Mouse (Mus musculus): Measurements from ENCODE around the gene Gm17093. TPM values are rescaled to one million over a fixed set of nuclear protein-coding genes. Genes with fewer than 3 reads are reported as not detected.
"Not testable (repeated sequence)": the region's sequence is repeated elsewhere in the genome, so short reads cannot be mapped to it uniquely, and the experiment has no call there.

Gene Gm17093
- not detected in 2 replicates for polyA plus RNA-seq (2015; fragmentation: Nextera tagmentation; extraction: Ambion mirVana)

- H3K4me1 ChIP-seq (ENCODE audit: insufficient read depth, low read length); H3K4me2 ChIP-seq (replicated peaks; ENCODE audit: low read depth, low read length); H3K27me3 ChIP-seq (ENCODE audit: insufficient read depth, low read length); H3K4me3 ChIP-seq (ENCODE audit: low read length); H3K9ac ChIP-seq (replicated peaks; ENCODE audit: low read length); H3K9me3 ChIP-seq (ENCODE audit: low read length); H3K36me3 ChIP-seq (ENCODE audit: insufficient read depth, low read length); H3K27ac ChIP-seq (ENCODE audit: low read length); ATAC-seq (ENCODE audit: low FRiP score, low TSS enrichment): not testable (repeated sequence)
- 84% methylated on average over 5 of the region's 5 CpGs for WGBS
Measured at GRCm38 (mm10) chr14:44517976-44518375, at the start of gene Gm17093. Gm17093 (plus strand) TSS chr14:44518276.

DNA sequence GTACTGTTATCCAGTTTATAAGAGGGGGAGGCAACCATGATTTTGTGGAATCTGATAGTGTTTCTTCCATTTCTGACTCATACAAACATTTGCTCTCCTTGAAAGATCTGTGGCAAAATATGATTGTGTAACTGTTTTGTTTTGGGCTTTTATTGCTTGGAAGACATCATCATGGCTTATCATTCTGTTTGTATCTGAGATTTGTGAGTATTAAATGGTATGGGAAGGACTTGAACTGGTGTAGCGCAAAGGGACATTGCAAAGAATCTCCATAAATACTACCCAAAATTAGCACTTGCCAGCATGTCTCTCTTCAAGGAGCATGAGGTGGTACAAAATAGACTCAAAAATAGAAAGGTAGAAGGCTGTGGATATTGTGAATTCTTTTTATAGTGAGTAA is 25.9 kb upstream of the Gm17093 start, which contains the start of gene BC061237:
TSS of gene BC061237 (plus strand) at position 301 of the 400 bp plus-strand sequence.
- 100% methylated on average over 1 of the region's 1 CpGs for WGBS
- not testable (repeated sequence) for H3K36me3 ChIP-seq (ENCODE audit: insufficient read depth, low read length); H3K4me1 ChIP-seq (ENCODE audit: insufficient read depth, low read length); H3K4me3 ChIP-seq (ENCODE audit: low read length); ATAC-seq (ENCODE audit: low FRiP score, low TSS enrichment); H3K27ac ChIP-seq (ENCODE audit: low read length); H3K27me3 ChIP-seq (ENCODE audit: insufficient read depth, low read length); H3K9me3 ChIP-seq (ENCODE audit: low read length); H3K4me2 ChIP-seq (replicated peaks; ENCODE audit: low read depth, low read length); H3K9ac ChIP-seq (replicated peaks; ENCODE audit: low read length)

GRCm38 (mm10) chr14:44547961-44548360 is 29.9 kb downstream of the Gm17093 start:
- H3K27me3 ChIP-seq (ENCODE audit: insufficient read depth, low read length); H3K4me2 ChIP-seq (replicated peaks; ENCODE audit: low read depth, low read length); H3K27ac ChIP-seq (ENCODE audit: low read length); H3K4me3 ChIP-seq (ENCODE audit: low read length); H3K36me3 ChIP-seq (ENCODE audit: insufficient read depth, low read length); H3K4me1 ChIP-seq (ENCODE audit: insufficient read depth, low read length); H3K9me3 ChIP-seq (ENCODE audit: low read length); ATAC-seq (ENCODE audit: low FRiP score, low TSS enrichment); H3K9ac ChIP-seq (replicated peaks; ENCODE audit: low read length): not testable (repeated sequence)
- WGBS = 79% methylated on average over 3 of the region's 5 CpGs

Other genes starting within 250 kb of the Gm17093 start
- not detected in 2 replicates for gene Gm8220, start 232.7 kb upstream of the Gm17093 start, polyA plus RNA-seq (2015; fragmentation: Nextera tagmentation; extraction: Ambion mirVana)
- not detected in 2 replicates for gene Gm5930, start 179.7 kb upstream of the Gm17093 start, polyA plus RNA-seq (2015; fragmentation: Nextera tagmentation; extraction: Ambion mirVana)
- gene Gm8229, start 152.9 kb upstream of the Gm17093 start, polyA plus RNA-seq (2015; fragmentation: Nextera tagmentation; extraction: Ambion mirVana) = not detected in 2 replicates
- gene Gm3371, start 107.6 kb upstream of the Gm17093 start, polyA plus RNA-seq (2015; fragmentation: Nextera tagmentation; extraction: Ambion mirVana) = not detected in 2 replicates
- gene Gm8232, start 84.6 kb upstream of the Gm17093 start, polyA plus RNA-seq (2015; fragmentation: Nextera tagmentation; extraction: Ambion mirVana) = not detected in 2 replicates
- not detected in 2 replicates for gene BC061237, start 25.8 kb upstream of the Gm17093 start, polyA plus RNA-seq (2015; fragmentation: Nextera tagmentation; extraction: Ambion mirVana)
- gene Gm8247, start 64.9 kb downstream of the Gm17093 start, polyA plus RNA-seq (2015; fragmentation: Nextera tagmentation; extraction: Ambion mirVana) = not detected in 2 replicates
- not detected in 2 replicates for gene Gm5624, start 109.7 kb downstream of the Gm17093 start, polyA plus RNA-seq (2015; fragmentation: Nextera tagmentation; extraction: Ambion mirVana)
- gene Gm8257, start 188.2 kb downstream of the Gm17093 start, polyA plus RNA-seq (2015; fragmentation: Nextera tagmentation; extraction: Ambion mirVana) = not detected in 2 replicates
- not detected in 2 replicates for gene Gm8267, start 232.1 kb downstream of the Gm17093 start, polyA plus RNA-seq (2015; fragmentation: Nextera tagmentation; extraction: Ambion mirVana)